Mouse (Mus musculus): ENCODE measurements around the gene Furin. TPM values are rescaled to one million over a fixed set of nuclear protein-coding genes. Genes with fewer than 3 reads are reported as not detected.

Furin gene
- total RNA-seq (2021) = 10 to 100 TPM; 38.0 to 40.7 TPM
- long read RNA-seq, experiment 1, full-length matches to known transcripts = 12 of 18 reads
- long read RNA-seq, experiment 1, partial matches to known transcripts = 1 of 18 reads
- long read RNA-seq, experiment 1, other reads (novel, unspliced or antisense) = 5 of 18 reads
- long read RNA-seq, experiment 2, full-length matches to known transcripts = 8 of 15 reads
- long read RNA-seq, experiment 2, partial matches to known transcripts = 2 of 15 reads
- long read RNA-seq, experiment 2, other reads (novel, unspliced or antisense) = 5 of 15 reads

- intact Hi-C loops (cut with DNase I) = no loop called here
- H3K27ac ChIP-seq = no peak within 1 kb of the TSS
Measured at GRCm38 (mm10) chr7:80405188-80405695, at the start of gene Furin. Gene Furin (minus strand): TSS chr7:80405436.

GRCm38 (mm10) chr7:80454786-80455185 is 49.5 kb upstream of the Furin start:
- intact Hi-C loops (cut with DNase I) = no loop called here
- no peak overlapping the region for H3K4me3 ChIP-seq

More at GRCm38 (mm10) chr7:80405188-80405695, at the start of gene Furin:
- TF ChIP-seq CTCF (IDR thresholded peaks at IDR 0.05) = no peak
- H3K4me3 ChIP-seq = no peak within 1 kb of the TSS
- DNase-seq (ENCODE audit: extremely low spot score in 1 of 2, low spot score in 2 of 2) = no peak

GRCm38 (mm10) chr7:80453997-80454396 is 48.8 kb upstream of the Furin start:
- DNase-seq (ENCODE audit: extremely low spot score in 1 of 2, low spot score in 2 of 2) = no peak
- H3K27ac ChIP-seq = no peak overlapping the region
- no peak for TF ChIP-seq CTCF (IDR thresholded peaks at IDR 0.05)
- H3K4me3 ChIP-seq = no peak overlapping the region
- intact Hi-C loops (cut with DNase I) = no loop called here

More at GRCm38 (mm10) chr7:80454786-80455185, 49.5 kb upstream of the Furin start:
- TF ChIP-seq CTCF (IDR thresholded peaks at IDR 0.05) = no peak
- no peak overlapping the region for H3K27ac ChIP-seq
- no peak for DNase-seq (ENCODE audit: extremely low spot score in 1 of 2, low spot score in 2 of 2)

- no peak overlapping the region for H3K27ac ChIP-seq
- no peak for DNase-seq (ENCODE audit: extremely low spot score in 1 of 2, low spot score in 2 of 2)
- no peak for TF ChIP-seq CTCF (IDR thresholded peaks at IDR 0.05)
- intact Hi-C loops (cut with DNase I) = no loop called here
- H3K4me3 ChIP-seq = no peak overlapping the region
Measured at GRCm38 (mm10) chr7:80453121-80453520, 47.9 kb upstream of the Furin start.

- no peak for DNase-seq (ENCODE audit: extremely low spot score in 1 of 2, low spot score in 2 of 2)
- TF ChIP-seq CTCF (IDR thresholded peaks at IDR 0.05) = no peak
- no peak overlapping the region for H3K4me3 ChIP-seq
- no peak overlapping the region for H3K27ac ChIP-seq
- intact Hi-C loops (cut with DNase I) = no loop called here
Measured at GRCm38 (mm10) chr7:80452241-80452640, 47.0 kb upstream of the Furin start.

- DNase-seq (ENCODE audit: extremely low spot score in 1 of 2, low spot score in 2 of 2) = no peak
- intact Hi-C loops (cut with DNase I) = no loop called here
- Histone ChIP-seq H3K4me3 (no peak overlapping the region), H3K27ac (no peak overlapping the region)
- no peak for TF ChIP-seq CTCF (IDR thresholded peaks at IDR 0.05)
Measured at GRCm38 (mm10) chr7:80451550-80452232, 46.5 kb upstream of the Furin start.

GRCm38 (mm10) chr7:80450354-80450753 is 45.1 kb upstream of the Furin start:
- Histone ChIP-seq H3K27ac (no peak overlapping the region), H3K4me3 (no peak overlapping the region)
- no peak for DNase-seq (ENCODE audit: extremely low spot score in 1 of 2, low spot score in 2 of 2)
- intact Hi-C loops (cut with DNase I) = no loop called here
- TF ChIP-seq CTCF (IDR thresholded peaks at IDR 0.05) = no peak

GRCm38 (mm10) chr7:80449620-80450091 is 44.4 kb upstream of the Furin start:
- H3K4me3 ChIP-seq = no peak overlapping the region
- TF ChIP-seq CTCF (IDR thresholded peaks at IDR 0.05) = no peak
- no peak for DNase-seq (ENCODE audit: extremely low spot score in 1 of 2, low spot score in 2 of 2)
- H3K27ac ChIP-seq = no peak overlapping the region
- intact Hi-C loops (cut with DNase I) = no loop called here

GRCm38 (mm10) chr7:80447336-80447735 is 42.1 kb upstream of the Furin start:
- no peak for TF ChIP-seq CTCF (IDR thresholded peaks at IDR 0.05)
- intact Hi-C loops (cut with DNase I) = no loop called here

GRCm38 (mm10) chr7:80446221-80446878 is 41.1 kb upstream of the Furin start:
- no peak for DNase-seq (ENCODE audit: extremely low spot score in 1 of 2, low spot score in 2 of 2)
- no peak overlapping the region for H3K4me3 ChIP-seq
- intact Hi-C loops (cut with DNase I) = no loop called here
- no peak overlapping the region for H3K27ac ChIP-seq
- no peak for TF ChIP-seq CTCF (IDR thresholded peaks at IDR 0.05)

More at GRCm38 (mm10) chr7:80447336-80447735, 42.1 kb upstream of the Furin start:
- DNase-seq (ENCODE audit: extremely low spot score in 1 of 2, low spot score in 2 of 2) = no peak
- Histone ChIP-seq H3K4me3 (no peak overlapping the region), H3K27ac (no peak overlapping the region)

GRCm38 (mm10) chr7:80445492-80445891 is 40.3 kb upstream of the Furin start:
- no peak for DNase-seq (ENCODE audit: extremely low spot score in 1 of 2, low spot score in 2 of 2)
- TF ChIP-seq CTCF (IDR thresholded peaks at IDR 0.05) = no peak
- no peak overlapping the region for H3K4me3 ChIP-seq
- no peak overlapping the region for H3K27ac ChIP-seq
- intact Hi-C loops (cut with DNase I) = no loop called here

All from left cerebral cortex, adult 2 months (tissue).